Mouse (Mus musculus) embryonic fibroblast, embryonic 13.5 days (primary cell): ENCODE results near the gene Ralgapa1. TPM values are rescaled to one million over a fixed set of nuclear protein-coding genes. Genes with fewer than 3 reads are reported as not detected.
"Not testable (repeated sequence)": the region's sequence is repeated elsewhere in the genome, so short reads cannot be mapped to it uniquely, and the experiment has no call there.

ENCODE experiments used
- H3K27ac ChIP-seq: 2 replicates; pipeline ENCODE4 v1.5.1; 2012; ENCODE audit warnings: low read length, control low read depth, inconsistent platforms; ENCODE audit not compliant: insufficient read depth
- H3K4me1 ChIP-seq: 2 replicates; pipeline ENCODE4 v1.6.1; 2011; ENCODE audit warnings: low read length; ENCODE audit not compliant: control insufficient read depth, insufficient read depth
- H3K4me3 ChIP-seq: 2 replicates; pipeline ENCODE4 v1.5.1; 2011; ENCODE audit warnings: mild to moderate bottlenecking, control low read depth, low read length; ENCODE audit not compliant: insufficient read depth
- CTCF ChIP-seq: IDR thresholded peaks from 2 replicates; pipeline ENCODE4 v1.5.1; 2011; ENCODE audit warnings: mild to moderate bottlenecking, control low read depth, low read length, moderate library complexity, borderline replicate concordance; ENCODE audit not compliant: insufficient read depth
- POLR2A ChIP-seq: IDR thresholded peaks from 2 replicates; pipeline ENCODE4 v1.6.1; 2011; ENCODE audit warnings: low read depth, mild to moderate bottlenecking, control low read depth, low read length, moderate library complexity
- polyA plus RNA-seq: library from polyadenylated mRNA; stranded (reverse); fragments of >200 nt; gene quantifications from 2 replicates; pipeline ENCODE4 v1.2.4, GENCODE M21; 2011; ENCODE audit warnings: low read depth; ENCODE audit not compliant: missing spikeins, insufficient read length

Gene Ralgapa1
- polyA plus RNA-seq, 1 experiment, result 32.3 TPM

DNA sequence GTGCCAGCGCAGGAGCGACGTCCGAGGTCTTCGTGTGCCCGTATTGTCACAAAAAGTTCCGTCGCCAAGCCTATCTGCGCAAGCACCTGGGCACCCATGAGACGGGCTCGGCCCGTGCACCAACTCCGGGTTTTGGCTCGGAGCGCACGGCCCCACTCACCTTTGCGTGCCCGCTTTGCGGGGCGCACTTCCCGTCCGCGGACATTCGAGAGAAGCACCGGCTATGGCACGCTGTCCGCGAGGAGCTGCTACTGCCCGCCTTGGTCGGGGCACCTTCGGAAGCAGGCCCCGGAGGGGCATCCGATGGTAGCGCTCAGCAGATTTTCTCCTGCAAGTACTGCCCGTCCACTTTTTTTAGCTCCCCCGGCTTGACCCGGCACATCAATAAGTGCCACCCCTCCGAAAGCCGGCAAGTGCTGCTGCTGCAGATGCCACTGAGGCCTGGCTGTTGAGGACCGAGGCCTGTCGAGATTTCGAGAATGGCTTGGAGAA lies 220.4 kb downstream of the Ralgapa1 start:
- Histone ChIP-seq H3K27ac (no peak overlapping the region), H3K4me3 (no peak overlapping the region), H3K4me1 (no peaks in the 10 kb centered on the region)
- no peak for TF ChIP-seq POLR2A

- H3K27ac ChIP-seq, result no peak overlapping the region
- H3K4me3 ChIP-seq, result no peak overlapping the region
- TF ChIP-seq POLR2A, result no peak
- no peak for TF ChIP-seq CTCF
- H3K4me1 ChIP-seq, result no peaks in the 10 kb centered on the region
Observed at GRCm38 (mm10) chr12:55599639-55600502, 221.1 kb downstream of the Ralgapa1 start.

- no peak within 1 kb of the TSS for H3K27ac ChIP-seq
- TF ChIP-seq POLR2A, result no peak
- no peak for TF ChIP-seq CTCF
- H3K4me3 ChIP-seq, result peak within 1 kb of the TSS; percentile 20
- no peaks in the 10 kb centered on the region for H3K4me1 ChIP-seq
Observed at GRCm38 (mm10) chr12:55598887-55599561, 221.9 kb downstream of the Ralgapa1 start, which contains the start of gene Insm2. TSS of gene Insm2 (plus strand) at chr12:55599427.

GRCm38 (mm10) chr12:55598537-55598886 lies 222.5 kb downstream of the Ralgapa1 start:
- H3K4me3 ChIP-seq, result no peak overlapping the region

DNA sequence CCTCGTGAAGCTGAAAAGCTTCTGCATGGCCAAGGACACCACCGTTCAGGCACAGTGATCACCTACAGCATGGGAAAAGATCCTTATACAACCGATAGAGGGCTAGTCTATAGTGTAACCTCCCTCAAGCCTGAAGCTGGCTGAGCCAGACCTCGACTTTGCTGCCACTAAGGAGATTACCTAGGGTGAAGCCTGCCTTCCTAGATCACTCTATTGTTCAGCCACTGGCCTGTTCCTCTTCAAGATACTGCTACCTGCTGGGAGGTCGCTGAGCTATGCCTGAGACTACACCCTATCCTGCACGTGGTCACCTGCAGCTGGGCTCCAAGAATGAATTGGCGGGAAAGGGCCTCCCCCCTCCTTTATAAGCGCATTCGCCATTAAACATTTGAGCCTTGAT lies 234.0 kb downstream of the Ralgapa1 start:
- not testable (repeated sequence) for H3K4me1 ChIP-seq, H3K4me3 ChIP-seq, H3K27ac ChIP-seq

More at GRCm38 (mm10) chr12:55598537-55598886, 222.5 kb downstream of the Ralgapa1 start:
- H3K4me1 ChIP-seq, result no peaks in the 10 kb centered on the region
- no peak overlapping the region for H3K27ac ChIP-seq
- TF ChIP-seq POLR2A (no peak), CTCF (no peak)

- H3K4me1 ChIP-seq, result no peaks in the 10 kb centered on the region
- no peak overlapping the region for H3K27ac ChIP-seq
- no peak overlapping the region for H3K4me3 ChIP-seq
- TF ChIP-seq POLR2A (no peak), CTCF (no peak)
Observed at GRCm38 (mm10) chr12:55573794-55574193, 247.2 kb downstream of the Ralgapa1 start.

GRCm38 (mm10) chr12:55573089-55573488 lies 247.9 kb downstream of the Ralgapa1 start:
- TF ChIP-seq CTCF (no peak), POLR2A (no peak)
- Histone ChIP-seq H3K27ac (no peak overlapping the region), H3K4me1 (no peaks in the 10 kb centered on the region), H3K4me3 (no peak overlapping the region)

- Histone ChIP-seq H3K27ac (no peak overlapping the region), H3K4me3 (no peak overlapping the region), H3K4me1 (no peaks in the 10 kb centered on the region)
- no peak for TF ChIP-seq POLR2A
- no peak for TF ChIP-seq CTCF
Observed at GRCm38 (mm10) chr12:55571661-55572060, 249.3 kb downstream of the Ralgapa1 start.

- Histone ChIP-seq H3K4me1 (no peaks in the 10 kb centered on the region), H3K27ac (no peak overlapping the region), H3K4me3 (no peak overlapping the region)
- TF ChIP-seq CTCF (no peak), POLR2A (no peak)
Observed at GRCm38 (mm10) chr12:55571181-55571580, 249.8 kb downstream of the Ralgapa1 start.

DNA sequence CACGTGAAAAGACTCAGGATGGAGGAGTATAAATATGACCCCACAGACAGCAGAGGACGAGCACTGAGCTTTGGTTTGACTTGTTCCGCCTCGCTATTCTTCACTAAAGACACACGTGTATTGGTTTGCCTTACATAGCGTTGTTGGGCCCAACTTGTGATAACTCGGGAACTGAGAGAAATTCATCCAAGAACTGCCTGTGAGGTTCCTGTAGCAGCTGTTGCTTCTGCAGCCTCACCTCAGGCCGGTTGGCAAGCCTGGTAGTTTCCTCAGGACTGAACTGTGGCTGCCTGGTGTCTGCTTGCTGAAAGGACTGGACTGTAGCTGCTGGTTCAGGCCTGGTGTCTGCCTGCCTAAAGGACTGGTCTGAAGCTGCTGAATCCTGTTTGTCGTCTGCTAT lies 250.3 kb downstream of the Ralgapa1 start:
- no peak overlapping the region for H3K4me3 ChIP-seq
- no peak overlapping the region for H3K27ac ChIP-seq
- no peaks in the 10 kb centered on the region for H3K4me1 ChIP-seq
- no peak for TF ChIP-seq CTCF
- no peak for TF ChIP-seq POLR2A

- no peak overlapping the region for H3K4me3 ChIP-seq
- H3K27ac ChIP-seq, result no peak overlapping the region
- TF ChIP-seq POLR2A (no peak), CTCF (no peak)
- no peaks in the 10 kb centered on the region for H3K4me1 ChIP-seq
Observed at GRCm38 (mm10) chr12:55569676-55570075, 251.3 kb downstream of the Ralgapa1 start.
